Mouse (Mus musculus) lung, postnatal 0 days (tissue): Measurements from ENCODE around the gene Syt10. TPM values are rescaled to one million over a fixed set of nuclear protein-coding genes. Genes with fewer than 3 reads are reported as not detected.

Experiments
- ATAC-seq: fragments of 200-750 bp; cut with Nextera tagmentation; 2 replicates; pipeline ENCODE4 v1.8.0; 2017; ENCODE audit warnings: moderate library complexity
- DNase-seq: peaks from one replicate; pipeline ENCODE4 v3.0.0-alpha.2; 2016; ENCODE audit warnings: low spot score
- H3K27ac ChIP-seq: fragments of 300-500 bp; sonication (generic); 2 replicates; pipeline ENCODE4 v1.5.1; 2014; ENCODE audit warnings: antibody characterized with exemption, mild to moderate bottlenecking, low read length, mixed read lengths
- H3K27me3 ChIP-seq: fragments of 300-500 bp; sonication (generic); replicated peaks from 2 replicates; pipeline ENCODE4 v1.6.1; 2014; ENCODE audit warnings: low read length, mixed read lengths; ENCODE audit not compliant: insufficient read depth
- H3K36me3 ChIP-seq: fragments of 300-500 bp; sonication (generic); 2 replicates; pipeline ENCODE4 v1.6.1; 2014; ENCODE audit warnings: low read length, mixed read lengths; ENCODE audit not compliant: insufficient read depth
- H3K4me1 ChIP-seq: fragments of 300-500 bp; sonication (generic); 2 replicates; pipeline ENCODE4 v1.6.1; 2014; ENCODE audit warnings: antibody characterized with exemption, low read depth, low read length, mixed read lengths; ENCODE audit not compliant: insufficient read depth
- H3K4me2 ChIP-seq: fragments of 300-500 bp; sonication (generic); replicated peaks from 2 replicates; pipeline ENCODE4 v1.6.1; 2014; ENCODE audit warnings: low read depth, mild to moderate bottlenecking, low read length, moderate library complexity, mixed read lengths
- H3K4me3 ChIP-seq: fragments of 300-500 bp; sonication (generic); 2 replicates; pipeline ENCODE4 v1.5.1; 2014; ENCODE audit warnings: low read depth, low read length
- H3K9ac ChIP-seq: fragments of 300-500 bp; sonication (generic); replicated peaks from 2 replicates; pipeline ENCODE4 v1.6.1; 2014; ENCODE audit warnings: low read depth, mild to moderate bottlenecking
- H3K9me3 ChIP-seq: fragments of 300-500 bp; sonication (generic); 2 replicates; pipeline ENCODE4 v1.6.1; 2016; ENCODE audit warnings: low read length, mixed read lengths
- CTCF ChIP-seq: IDR thresholded peaks from 2 replicates; pipeline ENCODE4 v1.5.1; 2016; ENCODE audit warnings: antibody characterized with exemption, mild to moderate bottlenecking
- EP300 ChIP-seq: IDR thresholded peaks from 2 replicates; pipeline ENCODE4 v1.6.1; 2016; ENCODE audit warnings: antibody characterized with exemption, mild to moderate bottlenecking, control low read depth
- WGBS: fragments of 180-500 bp; shearing (Covaris S2); extraction: QIAGEN DNeasy Blood & Tissue Kit; methylation state at CpG from one replicate; pipeline ENCODE4 v1.1.7; 2014; 5-methylcytosine and 5-hydroxymethylcytosine counted together
- microRNA-seq: library from miRNA; unstranded; fragments of <30 nt; microRNA quantifications from one replicate; pipeline ENCODE4, GENCODE M21; 2016
- polyA plus RNA-seq: library from polyadenylated mRNA; unstranded; fragments of >200 nt; fragmentation: Nextera tagmentation; extraction: Ambion mirVana; gene quantifications from 2 replicates; pipeline ENCODE4 v1.2.1, GENCODE M21; 2015

Syt10 gene
- polyA plus RNA-seq, 1 experiment from 2014 or later, result 1.3 TPM

- no peak overlapping the region for H3K4me2 ChIP-seq
- H3K27me3 ChIP-seq, result no peaks in the 10 kb centered on the region
- no peak overlapping the region for H3K9ac ChIP-seq
- no peaks in the 10 kb centered on the region for H3K4me1 ChIP-seq
- no peaks in the 10 kb centered on the region for H3K9me3 ChIP-seq
- TF ChIP-seq EP300 (no peak), CTCF (no peak)
- H3K27ac ChIP-seq, result no peak overlapping the region
- no peaks in the 10 kb centered on the region for H3K36me3 ChIP-seq
- no peak for DNase-seq
- 72% methylated on average over 3 of the region's 3 CpGs for WGBS
- H3K4me3 ChIP-seq, result no peak overlapping the region
- ATAC-seq, result no peak
Observed at GRCm38 (mm10) chr15:89733611-89734010, 108.0 kb downstream of the Syt10 start.

Small RNA genes lying within 50 kb of the gene (microRNA-seq; reads per million reads assigned to microRNA genes)
- gene Gm24643, result not detected

Other genes starting within 250 kb of the Syt10 start
- 23.1 and 24.2 TPM in 2 replicates for gene Rabl2, start 249.9 kb downstream of the Syt10 start, polyA plus RNA-seq